Comparison of ENCODE assay signal across 8 mouse cellular contexts in the genomic region with DNA sequence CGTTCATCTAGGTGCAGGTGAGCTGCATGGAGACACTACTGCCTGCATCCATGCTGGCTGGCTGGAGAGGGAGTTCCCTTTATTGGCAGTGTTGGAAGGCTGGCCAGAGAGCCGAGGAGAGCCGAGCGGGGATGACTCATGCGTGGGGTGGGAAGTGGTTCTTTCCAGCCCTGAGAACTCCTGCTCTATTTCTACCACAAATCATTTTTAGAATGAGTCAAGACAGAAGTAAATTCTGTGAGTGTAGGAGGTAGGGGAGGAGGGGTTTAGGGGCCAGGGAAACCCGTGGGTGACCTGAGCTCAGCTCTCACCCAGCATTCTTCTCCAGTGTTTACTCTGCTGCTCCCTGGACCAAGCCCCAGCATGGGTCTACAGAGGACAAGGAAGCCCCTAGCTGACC.
A peak's percentile ranks its signal among the peaks of the same experiment; 100 is the strongest.
DNase-seq lines count a peak whose midpoint lies in the region; ATAC-seq and TF ChIP-seq lines count a peak whose summit lies in the region.

No protein-coding gene starts in this region.

- H3K27ac ChIP-seq in layer of hippocampus, adult 2 months: no peak overlapping the region

- ATAC-seq in erythroid progenitor cell, adult 5-6 weeks (replicated peaks; ENCODE audit: low FRiP score, poor library complexity, severe bottlenecking): no peak

- no peak for TF ChIP-seq CTCF in layer of hippocampus, adult 2 months (conservative IDR thresholded peaks at IDR 0.05)

- peak; percentile 32 to 46 for DNase-seq in layer of hippocampus, adult 2 months (ENCODE audit: low spot score in 2 of 2)
- DNase-seq in layer of hippocampus, postnatal 10 days (ENCODE audit: low spot score in 2 of 2): no peak
- DNase-seq in cerebellum, adult 11-12 months: peak; percentile 44
- peak; percentile 48 for DNase-seq in layer of hippocampus, adult 9-11 months
- DNase-seq in right cerebral cortex, postnatal 36 days (ENCODE audit: low spot score in 2 of 2): peak; percentile 78 to 82
- no peak for DNase-seq in spleen, postnatal 10 days (ENCODE audit: low spot score in 2 of 2)
- DNase-seq in MN1 (ENCODE audit: low spot score): no peak

- H3K4me3 ChIP-seq in layer of hippocampus, adult 2 months: no peak overlapping the region

Comparison
In these comparisons a context has a peak if more than half of its experiments do, and no peak if none do; other contexts are left out.
1. DNase-seq: peak in layer of hippocampus, adult 2 months (2 of 2), cerebellum, adult 11-12 months (single experiment), layer of hippocampus, adult 9-11 months (single experiment) and right cerebral cortex, postnatal 36 days (2 of 2); none in layer of hippocampus, postnatal 10 days (0 of 2), spleen, postnatal 10 days (0 of 2) and MN1 (single experiment).